Mouse (Mus musculus) limb, embryonic 15.5 days (tissue): ENCODE measurements around the gene Gpd2. TPM values are rescaled to one million over a fixed set of nuclear protein-coding genes. Genes with fewer than 3 reads are reported as not detected.

Source experiments
- ATAC-seq: fragments of 200-750 bp; cut with Nextera tagmentation; 2 replicates; pipeline ENCODE4 v1.8.0; 2017; ENCODE audit warnings: low read depth, moderate TSS enrichment; ENCODE audit not compliant: insufficient number of reproducible peaks, low FRiP score, low TSS enrichment
- H3K27ac ChIP-seq: fragments of 300-500 bp; sonication (generic); 2 replicates; pipeline ENCODE4 v1.5.1; 2015; ENCODE audit warnings: moderate library complexity, mild to moderate bottlenecking, inconsistent platforms
- H3K27me3 ChIP-seq: fragments of 300-500 bp; sonication (generic); 2 replicates; pipeline ENCODE4 v1.6.1; 2015; ENCODE audit warnings: inconsistent platforms
- H3K36me3 ChIP-seq: fragments of 300-500 bp; sonication (generic); 2 replicates; pipeline ENCODE4 v1.6.1; 2015; ENCODE audit warnings: inconsistent platforms
- H3K4me1 ChIP-seq: fragments of 300-500 bp; sonication (generic); 2 replicates; pipeline ENCODE4 v1.6.1; 2015; ENCODE audit warnings: inconsistent platforms
- H3K4me2 ChIP-seq: fragments of 300-500 bp; sonication (generic); 2 replicates; pipeline ENCODE4 v1.6.1; 2015; ENCODE audit warnings: mild to moderate bottlenecking, inconsistent platforms
- H3K4me3 ChIP-seq: fragments of 300-500 bp; sonication (generic); 2 replicates; pipeline ENCODE4 v1.5.1; 2015; ENCODE audit warnings: mild to moderate bottlenecking, inconsistent platforms
- H3K9ac ChIP-seq: fragments of 300-500 bp; sonication (generic); 2 replicates; pipeline ENCODE4 v1.6.1; 2015; ENCODE audit warnings: inconsistent platforms
- H3K9me3 ChIP-seq: fragments of 300-500 bp; sonication (generic); 2 replicates; pipeline ENCODE4 v1.6.1; 2016; ENCODE audit warnings: inconsistent platforms
- WGBS: fragments of 180-500 bp; shearing (Covaris S2); methylation state at CpG from one replicate; pipeline ENCODE4 v1.1.7; 2015; 5-methylcytosine and 5-hydroxymethylcytosine counted together
- polyA plus RNA-seq: library from polyadenylated mRNA; unstranded; fragments of >200 nt; fragmentation: Nextera tagmentation; extraction: Ambion mirVana; gene quantifications from 2 replicates; pipeline ENCODE4 v1.2.1, GENCODE M21; 2015

Gpd2 gene
- polyA plus RNA-seq, 1 experiment from 2014 or later, result 12.5 TPM

DNA sequence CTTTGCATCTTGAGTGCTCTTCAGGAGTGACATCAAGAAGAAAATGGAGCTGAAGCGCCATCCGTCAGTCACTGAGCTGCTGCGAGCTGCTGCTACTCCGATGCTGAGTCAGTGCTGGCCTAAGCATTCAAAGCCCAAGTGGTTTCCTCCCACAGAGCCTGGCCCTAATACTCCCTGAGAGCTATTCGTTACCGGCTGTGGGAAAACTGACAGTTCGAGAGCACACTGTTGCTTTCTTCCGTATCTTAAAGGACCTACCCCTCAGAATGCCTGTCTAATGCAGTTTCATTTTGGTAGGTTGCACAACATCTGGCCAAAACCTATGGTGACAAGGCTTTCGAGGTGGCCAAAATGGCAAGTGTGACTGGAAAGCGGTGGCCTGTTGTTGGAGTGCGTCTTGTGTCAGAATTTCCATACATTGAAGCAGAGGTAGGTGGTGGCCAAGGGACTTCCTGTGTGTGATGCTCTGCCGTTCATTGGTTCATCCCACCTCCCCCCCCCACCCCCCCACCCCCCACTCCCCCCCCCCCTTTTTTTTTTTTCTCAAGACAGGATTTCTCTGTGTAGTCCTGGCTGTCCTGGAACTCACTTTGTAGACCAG, 118.9 kb downstream of the Gpd2 start:
- Histone ChIP-seq H3K4me3 (no peak overlapping the region), H3K4me1 (no peaks in the 10 kb centered on the region), H3K27ac (no peak overlapping the region), H3K27me3 (no peaks in the 10 kb centered on the region), H3K9ac (no peak overlapping the region), H3K36me3 (peaks cover 3% of the 10 kb centered on the region; the same call in 1 of the 2 replicates), H3K9me3 (no peaks in the 10 kb centered on the region), H3K4me2 (no peak overlapping the region)
- WGBS, result 91% methylated on average over 12 of the region's 12 CpGs
- ATAC-seq, result no peak

DNA sequence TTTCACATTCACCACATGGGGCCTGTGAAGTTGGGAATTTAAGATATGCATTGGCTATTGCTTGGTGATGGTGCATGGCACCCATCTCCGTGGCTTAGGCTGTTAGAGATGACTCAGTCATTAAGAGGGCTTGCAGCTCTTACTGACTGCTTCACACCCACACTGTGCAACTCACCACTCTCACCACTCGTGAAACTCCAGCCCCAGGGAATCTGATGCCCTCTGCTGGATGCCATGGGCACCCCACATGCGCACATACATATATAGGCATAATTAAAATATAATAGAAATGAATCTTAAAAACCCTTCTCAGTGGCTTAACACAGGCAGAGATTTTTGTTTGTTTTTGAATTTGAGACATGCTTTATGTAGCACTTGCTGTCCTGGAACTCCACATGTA, 125.1 kb downstream of the Gpd2 start:
- no peaks in the 10 kb centered on the region for H3K4me1 ChIP-seq
- WGBS, result 81% methylated on average over 3 of the region's 3 CpGs
- ATAC-seq, result no peak
- H3K9me3 ChIP-seq, result no peaks in the 10 kb centered on the region
- H3K27ac ChIP-seq, result no peak overlapping the region
- H3K27me3 ChIP-seq, result no peaks in the 10 kb centered on the region
- no peak overlapping the region for H3K9ac ChIP-seq
- no peak overlapping the region for H3K4me2 ChIP-seq
- H3K36me3 ChIP-seq, result no peaks in the 10 kb centered on the region
- H3K4me3 ChIP-seq, result no peak overlapping the region

DNA sequence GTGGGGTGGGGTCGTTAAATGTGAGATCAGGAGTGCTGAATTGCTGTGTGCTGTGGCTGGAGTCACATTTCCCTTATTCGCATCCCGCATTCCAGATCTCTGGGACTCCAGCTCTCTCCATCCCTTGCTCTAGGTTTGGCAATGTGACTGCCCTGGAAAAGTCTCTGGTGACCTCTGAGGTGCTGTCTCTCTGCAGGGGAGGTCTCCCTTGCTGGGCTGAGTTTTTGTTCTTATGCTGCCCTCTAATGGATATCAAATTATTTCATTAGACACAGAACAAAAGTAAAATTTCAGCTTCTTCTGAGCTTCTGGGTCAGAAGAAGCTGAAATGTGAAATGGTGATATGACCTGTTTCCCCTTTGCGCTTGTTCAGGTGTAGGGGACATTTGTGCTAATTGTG, 137.2 kb downstream of the Gpd2 start:
- Histone ChIP-seq H3K9me3 (no peaks in the 10 kb centered on the region), H3K27me3 (no peaks in the 10 kb centered on the region), H3K9ac (no peak overlapping the region), H3K4me2 (peak overlapping the region; percentile 4; the same call in 1 of the 2 replicates), H3K4me1 (no peaks in the 10 kb centered on the region), H3K36me3 (no peaks in the 10 kb centered on the region), H3K4me3 (no peak overlapping the region), H3K27ac (no peak overlapping the region)
- ATAC-seq, result no peak
- 37% methylated on average over 4 of the region's 4 CpGs for WGBS

DNA sequence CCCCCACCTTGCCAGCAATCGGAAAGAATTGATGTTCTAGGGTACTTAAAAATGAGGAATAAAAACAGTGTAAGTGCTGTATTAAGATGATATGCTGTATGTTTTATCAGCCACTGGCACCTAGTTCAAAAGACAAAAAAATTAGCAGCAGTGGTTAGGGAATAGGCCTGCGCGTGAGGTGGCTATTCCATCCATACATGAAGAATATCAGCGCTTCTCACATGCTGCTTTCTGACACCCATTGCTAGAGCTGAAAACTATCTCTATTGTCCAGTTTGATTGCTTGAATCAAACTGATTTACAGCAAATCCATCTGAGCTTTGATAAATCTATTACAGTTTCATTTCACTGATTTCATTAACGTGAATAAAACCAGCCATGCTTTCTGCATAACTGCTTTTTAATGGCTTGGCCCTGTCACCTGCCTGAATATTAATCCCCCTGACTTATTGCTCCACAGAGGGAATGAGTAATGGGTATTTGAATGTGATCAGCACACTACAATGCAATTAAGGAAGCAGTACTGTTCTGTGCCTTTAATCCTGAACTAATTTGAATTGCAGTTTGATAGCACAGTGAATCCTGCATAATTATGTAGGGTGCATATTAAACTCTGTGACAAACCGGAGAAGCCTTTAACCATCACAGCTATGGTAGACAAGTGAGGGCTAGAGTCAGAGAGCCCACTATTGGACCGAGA, 137.9 kb downstream of the Gpd2 start:
- Histone ChIP-seq H3K4me2 (no peak overlapping the region), H3K4me1 (no peaks in the 10 kb centered on the region), H3K9me3 (no peaks in the 10 kb centered on the region), H3K27ac (no peak overlapping the region), H3K36me3 (no peaks in the 10 kb centered on the region), H3K27me3 (no peaks in the 10 kb centered on the region), H3K4me3 (no peak overlapping the region), H3K9ac (no peak overlapping the region)
- ATAC-seq, result no peak
- 78% methylated on average over 7 of the region's 7 CpGs for WGBS

GRCm38 (mm10) chr2:57378147-57378889, 140.9 kb downstream of the Gpd2 start:
- no peak overlapping the region for H3K9ac ChIP-seq
- WGBS, result 28% methylated on average over 8 of the region's 8 CpGs
- no peaks in the 10 kb centered on the region for H3K36me3 ChIP-seq
- H3K4me2 ChIP-seq, result no peak overlapping the region
- no peak for ATAC-seq
- no peak overlapping the region for H3K4me3 ChIP-seq
- H3K27ac ChIP-seq, result no peak overlapping the region
- H3K27me3 ChIP-seq, result no peaks in the 10 kb centered on the region
- H3K4me1 ChIP-seq, result no peaks in the 10 kb centered on the region
- no peaks in the 10 kb centered on the region for H3K9me3 ChIP-seq

GRCm38 (mm10) chr2:57384625-57385024, 147.2 kb downstream of the Gpd2 start:
- Histone ChIP-seq H3K4me1 (no peaks in the 10 kb centered on the region), H3K4me3 (no peak overlapping the region), H3K9ac (no peak overlapping the region), H3K27me3 (no peaks in the 10 kb centered on the region), H3K4me2 (no peak overlapping the region), H3K9me3 (no peaks in the 10 kb centered on the region), H3K27ac (no peak overlapping the region), H3K36me3 (no peaks in the 10 kb centered on the region)
- ATAC-seq, result no peak
- 92% methylated on average over 2 of the region's 2 CpGs for WGBS

DNA sequence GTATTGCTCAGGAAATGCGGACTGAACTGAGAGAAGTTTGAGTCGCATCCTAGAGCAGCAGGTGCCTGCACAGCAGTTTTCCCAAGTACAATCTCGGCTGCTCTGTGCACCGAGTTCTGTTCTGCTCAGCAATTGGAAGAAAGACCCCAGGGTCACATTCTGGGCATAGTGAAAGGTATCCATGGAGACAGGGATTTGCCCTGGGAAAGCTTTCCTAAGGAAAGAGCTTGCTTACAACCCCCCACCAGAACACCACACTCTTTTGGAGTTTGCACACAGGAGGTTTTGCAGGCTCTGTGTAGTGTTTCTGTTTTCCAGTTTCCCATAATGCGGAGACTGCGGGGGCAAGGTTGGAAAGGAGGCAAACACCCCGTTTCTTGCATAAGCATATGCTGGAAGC, 150.4 kb downstream of the Gpd2 start:
- Histone ChIP-seq H3K36me3 (no peaks in the 10 kb centered on the region), H3K9ac (no peak overlapping the region), H3K9me3 (no peaks in the 10 kb centered on the region), H3K4me1 (no peaks in the 10 kb centered on the region), H3K4me2 (no peak overlapping the region), H3K4me3 (no peak overlapping the region), H3K27me3 (no peaks in the 10 kb centered on the region), H3K27ac (no peak overlapping the region)
- 58% methylated on average over 7 of the region's 7 CpGs for WGBS
- ATAC-seq, result no peak

DNA sequence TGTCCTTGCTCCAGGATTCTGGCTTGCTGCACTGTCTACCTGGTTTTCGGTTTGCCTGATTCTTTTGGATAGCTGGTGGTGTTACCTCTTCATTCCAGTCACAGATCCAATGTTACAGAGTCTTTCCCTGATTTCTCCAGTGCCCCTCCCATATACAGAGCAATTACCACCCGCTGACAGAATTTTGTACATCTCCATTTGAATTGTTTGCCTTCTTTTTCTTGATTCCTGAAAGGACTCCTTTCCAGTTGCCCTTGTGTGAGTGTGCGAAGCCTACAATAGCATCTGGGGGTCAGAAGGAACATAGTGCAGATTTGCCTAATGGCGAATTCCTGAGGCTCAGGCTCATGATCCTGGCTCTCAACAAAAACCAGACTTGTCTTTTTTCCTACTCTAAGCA, 157.6 kb downstream of the Gpd2 start:
- 91% methylated on average over 4 of the region's 4 CpGs for WGBS
- H3K9ac ChIP-seq, result no peak overlapping the region
- no peaks in the 10 kb centered on the region for H3K27me3 ChIP-seq
- H3K4me2 ChIP-seq, result no peak overlapping the region
- no peaks in the 10 kb centered on the region for H3K9me3 ChIP-seq
- H3K27ac ChIP-seq, result no peak overlapping the region
- no peaks in the 10 kb centered on the region for H3K4me1 ChIP-seq
- no peak for ATAC-seq
- H3K36me3 ChIP-seq, result no peaks in the 10 kb centered on the region
- no peak overlapping the region for H3K4me3 ChIP-seq

DNA sequence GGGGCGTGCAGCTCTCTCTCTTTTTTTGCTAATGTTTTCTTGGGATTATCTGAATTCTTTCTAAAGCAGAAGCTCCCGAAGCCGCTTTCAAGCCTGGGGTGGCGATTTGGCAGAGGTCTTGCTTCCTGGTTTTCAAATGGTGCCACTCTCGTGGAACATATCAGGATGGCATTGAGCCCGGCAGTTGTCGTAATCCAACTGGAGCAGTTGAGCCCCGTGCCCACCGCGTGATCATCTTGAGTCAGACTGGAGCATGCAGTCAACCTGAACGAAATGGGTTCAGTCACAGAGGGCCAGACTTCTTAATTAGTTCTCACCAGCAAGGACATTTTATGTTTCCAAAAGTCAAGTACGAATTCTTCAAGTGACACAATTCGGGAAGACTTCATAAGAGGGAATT, 158.6 kb downstream of the Gpd2 start:
- no peaks in the 10 kb centered on the region for H3K27me3 ChIP-seq
- no peaks in the 10 kb centered on the region for H3K4me1 ChIP-seq
- no peak overlapping the region for H3K9ac ChIP-seq
- no peak overlapping the region for H3K4me3 ChIP-seq
- no peaks in the 10 kb centered on the region for H3K36me3 ChIP-seq
- 88% methylated on average over 13 of the region's 13 CpGs for WGBS
- H3K4me2 ChIP-seq, result no peak overlapping the region
- H3K27ac ChIP-seq, result no peak overlapping the region
- ATAC-seq, result no peak
- no peaks in the 10 kb centered on the region for H3K9me3 ChIP-seq

GRCm38 (mm10) chr2:57397727-57398126, 160.3 kb downstream of the Gpd2 start:
- ATAC-seq, result no peak
- Histone ChIP-seq H3K4me1 (no peaks in the 10 kb centered on the region), H3K9me3 (no peaks in the 10 kb centered on the region), H3K9ac (no peak overlapping the region), H3K4me3 (no peak overlapping the region), H3K4me2 (no peak overlapping the region), H3K27ac (no peak overlapping the region), H3K36me3 (no peaks in the 10 kb centered on the region), H3K27me3 (no peaks in the 10 kb centered on the region)
- WGBS, result 83% methylated on average over 3 of the region's 3 CpGs

- no peaks in the 10 kb centered on the region for H3K27me3 ChIP-seq
- no peaks in the 10 kb centered on the region for H3K4me1 ChIP-seq
- H3K9ac ChIP-seq, result no peak overlapping the region
- no peak overlapping the region for H3K27ac ChIP-seq
- ATAC-seq, result no peak
- H3K4me2 ChIP-seq, result no peak overlapping the region
- H3K36me3 ChIP-seq, result no peaks in the 10 kb centered on the region
- no peak overlapping the region for H3K4me3 ChIP-seq
- WGBS, result 78% methylated on average over 4 of the region's 4 CpGs
- no peaks in the 10 kb centered on the region for H3K9me3 ChIP-seq
Observed at GRCm38 (mm10) chr2:57407414-57408019, 170.1 kb downstream of the Gpd2 start.

DNA sequence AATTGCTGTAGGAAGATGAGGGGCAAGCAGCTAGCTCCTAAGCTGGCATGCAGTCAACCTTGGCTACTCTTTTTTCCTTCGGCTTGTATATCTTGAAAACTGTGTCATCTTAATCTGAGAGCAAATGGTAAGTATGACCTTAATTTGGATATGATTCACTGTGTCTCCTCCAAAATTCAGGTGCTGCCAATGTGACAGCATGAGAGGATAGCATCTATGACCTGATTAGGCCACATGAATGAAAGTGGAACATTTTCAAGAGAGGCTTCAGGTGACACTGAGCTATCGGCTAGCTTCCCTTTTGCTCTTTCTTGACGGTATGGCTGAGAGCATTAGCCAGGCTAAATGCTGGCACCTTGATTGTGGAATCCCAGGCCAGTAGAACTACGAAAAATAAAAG, 171.0 kb downstream of the Gpd2 start:
- H3K9me3 ChIP-seq, result no peaks in the 10 kb centered on the region
- H3K27me3 ChIP-seq, result no peaks in the 10 kb centered on the region
- H3K36me3 ChIP-seq, result no peaks in the 10 kb centered on the region
- H3K4me3 ChIP-seq, result no peak overlapping the region
- no peak for ATAC-seq
- H3K4me1 ChIP-seq, result no peaks in the 10 kb centered on the region
- H3K27ac ChIP-seq, result no peak overlapping the region
- no peak overlapping the region for H3K9ac ChIP-seq
- H3K4me2 ChIP-seq, result no peak overlapping the region
- WGBS, result 87% methylated on average over 4 of the region's 4 CpGs
